Mouse (Mus musculus): Measurements from ENCODE around the gene Ccdc180.

DNA sequence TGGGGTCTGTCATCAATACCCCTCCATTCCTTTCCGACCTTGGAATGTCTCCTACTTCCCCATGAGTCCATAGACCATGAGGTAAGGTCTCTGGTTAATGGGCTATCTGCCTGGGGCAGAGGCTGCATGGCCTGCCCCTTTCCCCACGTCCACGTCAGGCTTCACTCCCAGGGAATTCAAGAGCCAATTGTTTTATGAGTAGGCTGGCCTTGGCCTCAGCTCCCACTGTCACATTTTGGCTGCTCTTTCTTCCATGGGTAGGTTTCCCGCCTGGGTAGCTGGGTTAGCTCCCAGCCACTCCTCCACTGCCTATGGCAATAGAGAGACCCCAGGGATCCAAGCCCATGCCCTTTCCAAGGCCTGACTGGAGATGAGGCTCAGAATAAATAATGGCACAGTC lies 38.5 kb downstream of the Ccdc180 start:
- TF ChIP-seq TCF12 (IDR thresholded peaks at IDR 0.05; ENCODE audit: low read depth, low read length) (no peak), HCFC1 (IDR thresholded peaks at IDR 0.05; ENCODE audit: low read depth, low read length) (no peak), MYC (IDR thresholded peaks at IDR 0.05; ENCODE audit: low read depth, low read length) (no peak), CTCF (conservative IDR thresholded peaks at IDR 0.05 in 1 of 2, IDR thresholded peaks at IDR 0.05 in 1 of 2; ENCODE audit: low read depth in 2 of 2, low read length in 2 of 2) (no peak), ZKSCAN1 (IDR thresholded peaks at IDR 0.05; ENCODE audit: borderline replicate concordance, low read depth, low read length) (no peak), USF2 (conservative IDR thresholded peaks at IDR 0.05; ENCODE audit: low read depth, low read length) (no peak), EP300 (IDR thresholded peaks at IDR 0.05; ENCODE audit: low read length) (no peak), POLR2A (IDR thresholded peaks at IDR 0.05; ENCODE audit: low read depth, low read length) (no peak), KAT2A (IDR thresholded peaks at IDR 0.05; ENCODE audit: insufficient replicate concordance, low read length) (no peak), E2F4 (IDR thresholded peaks at IDR 0.05; ENCODE audit: insufficient replicate concordance, low read depth, low read length) (no peak), SIN3A (IDR thresholded peaks at IDR 0.05; ENCODE audit: low read length) (no peak), ETS1 (conservative IDR thresholded peaks at IDR 0.05; ENCODE audit: low read depth, low read length) (no peak), ZC3H11A (IDR thresholded peaks at IDR 0.05; ENCODE audit: low read depth, low read length) (no peak)

Data from CH12.LX (cell line).